Mouse (Mus musculus) retina, adult 2 months (tissue): ENCODE results near the gene Tkt.

ENCODE experiments used
- DNase-seq: peaks from one replicate; pipeline ENCODE4 v3.0.0-alpha.2; 2012; ENCODE audit warnings: low read depth, low spot score

Gene Tkt

GRCm38 (mm10) chr14:30619982-30620578 is 71.9 kb downstream of the Tkt start:
- no peak for DNase-seq

- DNase-seq, result no peak
These were observed 74.0 kb downstream of the Tkt start for GRCm38 (mm10) chr14:30622130-30622529.

- no peak for DNase-seq
These were observed 74.4 kb downstream of the Tkt start for GRCm38 (mm10) chr14:30622556-30622955.
